Mouse (Mus musculus) hindbrain, postnatal 0 days (tissue): ENCODE measurements around the gene Ift80. TPM values are rescaled to one million over a fixed set of nuclear protein-coding genes. Genes with fewer than 3 reads are reported as not detected.

Experiments used
- ATAC-seq: fragments of 200-750 bp; cut with Nextera tagmentation; 2 replicates; pipeline ENCODE4 v1.8.0; 2017; ENCODE audit warnings: mild to moderate bottlenecking, moderate TSS enrichment, moderate library complexity
- DNase-seq: peaks from one replicate; pipeline ENCODE4 v3.0.0-alpha.2; 2015; ENCODE audit warnings: low spot score
- H3K27ac ChIP-seq: fragments of 300-500 bp; sonication (generic); 2 replicates; pipeline ENCODE4 v1.5.1; 2014; ENCODE audit warnings: mild to moderate bottlenecking
- H3K27me3 ChIP-seq: fragments of 300-500 bp; sonication (generic); 2 replicates; pipeline ENCODE4 v1.6.1; 2014; ENCODE audit warnings: low read length, mixed read lengths; ENCODE audit not compliant: insufficient read depth
- H3K36me3 ChIP-seq: fragments of 300-500 bp; sonication (generic); 2 replicates; pipeline ENCODE4 v1.6.1; 2014; ENCODE audit warnings: low read length, mixed read lengths; ENCODE audit not compliant: insufficient read depth
- H3K4me1 ChIP-seq: fragments of 300-500 bp; sonication (generic); 2 replicates; pipeline ENCODE4 v1.6.1; 2014; ENCODE audit warnings: antibody characterized with exemption, low read length, mixed read lengths; ENCODE audit not compliant: insufficient read depth
- H3K4me2 ChIP-seq: fragments of 300-500 bp; sonication (generic); 2 replicates; pipeline ENCODE4 v1.6.1; 2014; ENCODE audit warnings: low read depth, mild to moderate bottlenecking, low read length, moderate library complexity, mixed read lengths
- H3K4me3 ChIP-seq: fragments of 300-500 bp; sonication (generic); 2 replicates; pipeline ENCODE4 v1.5.1; 2014; ENCODE audit warnings: low read length
- H3K9ac ChIP-seq: fragments of 300-500 bp; sonication (generic); replicated peaks from 2 replicates; pipeline ENCODE4 v1.6.1; 2014; ENCODE audit warnings: mild to moderate bottlenecking, low read length, moderate library complexity, mixed read lengths
- H3K9me3 ChIP-seq: fragments of 300-500 bp; sonication (generic); 2 replicates; pipeline ENCODE4 v1.6.1; 2016; ENCODE audit warnings: low read length, mixed read lengths
- CTCF ChIP-seq: IDR thresholded peaks from 2 replicates; pipeline ENCODE4 v1.5.1; 2016; ENCODE audit warnings: antibody characterized with exemption, control low read depth, low read depth
- WGBS: fragments of 180-500 bp; shearing (Covaris S2); extraction: QIAGEN DNeasy Blood & Tissue Kit; methylation state at CpG from one replicate; pipeline ENCODE4 v1.1.7; 2014; 5-methylcytosine and 5-hydroxymethylcytosine counted together
- polyA plus RNA-seq: library from polyadenylated mRNA; unstranded; fragments of >200 nt; fragmentation: Nextera tagmentation; extraction: Ambion mirVana; gene quantifications from 2 replicates; pipeline ENCODE4 v1.2.1, GENCODE M21; 2015
- total RNA-seq: library from RNA; depleted of rRNA; stranded (reverse); fragments of >200 nt; gene quantifications from 2 replicates; pipeline ENCODE4 v1.2.3, GENCODE M21; 2014

The Ift80 gene
- total and polyA plus RNA-seq, 2 experiments from 2014 or later, result 5.3 to 7.7 TPM

DNA sequence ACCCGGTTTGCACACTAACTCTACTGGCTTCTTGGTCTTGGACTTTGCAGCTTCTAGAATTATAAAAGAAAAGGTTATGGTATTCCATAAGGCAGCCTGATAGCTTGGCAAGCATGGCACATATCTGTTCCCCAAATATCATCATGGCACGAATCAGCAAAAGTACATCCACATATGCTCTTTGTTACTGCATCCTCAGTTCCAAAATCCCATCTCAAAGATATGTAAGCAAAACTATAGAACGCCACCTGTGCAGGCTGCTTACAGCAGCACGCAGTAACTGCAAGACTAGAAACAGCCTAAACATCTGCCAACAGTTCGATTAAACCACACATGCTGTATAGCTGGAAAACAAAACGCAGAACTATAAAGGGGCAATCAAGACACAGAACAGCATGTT lies 62.5 kb downstream of the Ift80 start:
- ATAC-seq (no peak), DNase-seq (no peak)
- Histone ChIP-seq H3K27ac (no peak overlapping the region), H3K27me3 (no peaks in the 10 kb centered on the region), H3K36me3 (no peaks in the 10 kb centered on the region), H3K9ac (no peak overlapping the region), H3K4me3 (no peak overlapping the region), H3K4me2 (no peak overlapping the region), H3K9me3 (no peaks in the 10 kb centered on the region), H3K4me1 (no peaks in the 10 kb centered on the region)
- WGBS, result 82% methylated on average over 6 of the region's 6 CpGs
- TF ChIP-seq CTCF, result no peak

DNA sequence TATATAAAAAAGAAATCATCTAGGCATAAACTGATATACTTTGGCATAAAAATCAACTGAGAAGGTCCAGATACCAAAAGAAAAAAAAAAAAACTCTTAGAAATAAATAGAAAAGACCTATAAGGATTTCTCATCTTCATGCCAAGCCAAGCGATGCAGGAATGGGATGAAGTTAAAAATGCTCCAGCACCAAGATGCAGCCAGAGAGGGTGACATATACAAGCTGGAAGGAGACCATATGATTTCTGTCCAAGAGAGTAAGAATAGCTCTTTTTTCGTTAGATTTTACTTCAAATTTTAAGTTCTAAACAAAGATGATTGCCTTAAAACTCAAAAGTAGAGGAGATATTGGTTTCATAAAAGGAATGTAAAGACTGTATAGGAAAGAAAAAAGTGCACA lies 64.1 kb downstream of the Ift80 start:
- no peak overlapping the region for H3K4me2 ChIP-seq
- no peak overlapping the region for H3K4me3 ChIP-seq
- no peak for ATAC-seq
- H3K36me3 ChIP-seq, result no peaks in the 10 kb centered on the region
- no peaks in the 10 kb centered on the region for H3K27me3 ChIP-seq
- 96% methylated on average over 2 of the region's 2 CpGs for WGBS
- H3K9me3 ChIP-seq, result no peaks in the 10 kb centered on the region
- H3K27ac ChIP-seq, result no peak overlapping the region
- no peak for DNase-seq
- no peaks in the 10 kb centered on the region for H3K4me1 ChIP-seq
- TF ChIP-seq CTCF, result no peak
- no peak overlapping the region for H3K9ac ChIP-seq

DNA sequence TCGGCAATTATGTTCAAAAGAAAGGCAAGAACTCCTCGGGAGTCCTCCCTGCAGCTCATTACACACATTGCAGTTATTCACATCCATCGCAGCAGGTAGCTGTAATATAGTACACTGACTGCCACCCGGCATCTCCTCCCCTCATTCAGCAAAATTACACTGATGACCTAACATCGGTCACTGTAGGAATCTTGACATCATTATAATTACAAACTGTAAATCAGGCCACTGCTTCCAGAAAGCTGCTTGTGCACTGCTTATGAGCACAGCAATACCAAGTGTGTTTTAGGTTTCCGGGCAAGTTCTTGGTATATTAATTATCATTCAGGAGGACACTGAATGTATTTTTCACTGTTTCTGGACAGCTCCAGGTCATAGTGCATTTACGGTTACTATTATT lies 65.1 kb downstream of the Ift80 start:
- no peak overlapping the region for H3K27ac ChIP-seq
- no peak for TF ChIP-seq CTCF
- no peaks in the 10 kb centered on the region for H3K27me3 ChIP-seq
- WGBS, result 89% methylated on average over 7 of the region's 7 CpGs
- H3K4me2 ChIP-seq, result no peak overlapping the region
- H3K36me3 ChIP-seq, result no peaks in the 10 kb centered on the region
- no peaks in the 10 kb centered on the region for H3K4me1 ChIP-seq
- no peak overlapping the region for H3K9ac ChIP-seq
- no peaks in the 10 kb centered on the region for H3K9me3 ChIP-seq
- DNase-seq (no peak), ATAC-seq (no peak)
- H3K4me3 ChIP-seq, result no peak overlapping the region

DNA sequence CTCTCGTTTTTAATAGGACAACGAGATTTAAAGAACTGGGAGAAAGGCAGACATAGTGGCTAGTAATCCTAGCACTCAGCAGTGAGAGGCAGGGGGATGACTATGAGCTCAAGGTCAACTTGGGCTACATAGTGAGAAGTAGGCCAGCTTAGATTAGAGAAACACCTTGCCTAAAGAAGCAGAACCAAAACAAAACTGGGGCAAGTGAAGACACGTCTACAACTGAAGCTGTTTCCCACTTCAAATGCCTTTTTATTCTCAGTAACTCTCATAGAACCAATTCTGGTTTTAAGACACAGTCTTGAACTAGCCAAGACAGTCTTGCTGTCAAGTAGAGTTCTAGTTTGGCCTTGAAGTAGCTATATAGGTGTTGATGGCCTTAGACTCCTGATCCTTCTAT lies 67.7 kb downstream of the Ift80 start:
- Histone ChIP-seq H3K4me3 (no peak overlapping the region), H3K27me3 (no peaks in the 10 kb centered on the region), H3K4me2 (no peak overlapping the region), H3K27ac (no peak overlapping the region), H3K9ac (no peak overlapping the region), H3K4me1 (no peaks in the 10 kb centered on the region), H3K9me3 (no peaks in the 10 kb centered on the region), H3K36me3 (no peaks in the 10 kb centered on the region)
- 97% methylated on average over 3 of the region's 3 CpGs for WGBS
- DNase-seq (no peak), ATAC-seq (no peak)
- no peak for TF ChIP-seq CTCF

DNA sequence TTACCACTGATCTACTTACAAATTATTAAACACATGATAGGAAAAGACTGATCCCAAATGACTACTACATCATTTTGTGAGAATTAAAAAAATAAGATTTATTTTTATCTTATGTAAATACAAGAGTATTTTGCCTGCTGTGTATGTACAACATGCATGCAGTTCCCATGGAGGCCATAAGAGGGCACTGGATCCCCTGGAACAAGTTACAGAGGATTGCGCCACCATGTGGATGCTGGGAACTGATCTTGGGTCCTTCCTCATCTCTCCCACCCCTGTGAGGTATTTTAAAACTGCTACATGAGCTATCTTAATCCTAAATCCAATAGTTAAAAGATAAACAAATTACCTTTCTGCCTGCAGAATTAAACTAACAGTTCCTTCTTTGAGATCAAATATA lies 68.9 kb downstream of the Ift80 start:
- Histone ChIP-seq H3K4me1 (no peaks in the 10 kb centered on the region), H3K27me3 (no peaks in the 10 kb centered on the region), H3K36me3 (no peaks in the 10 kb centered on the region), H3K4me3 (no peak overlapping the region), H3K9ac (no peak overlapping the region), H3K9me3 (no peaks in the 10 kb centered on the region), H3K4me2 (no peak overlapping the region), H3K27ac (no peak overlapping the region)
- WGBS, result 88% methylated on average over 1 of the region's 1 CpGs
- peak; percentile 65 for DNase-seq
- ATAC-seq, result no peak
- peak; percentile 62 for TF ChIP-seq CTCF

DNA sequence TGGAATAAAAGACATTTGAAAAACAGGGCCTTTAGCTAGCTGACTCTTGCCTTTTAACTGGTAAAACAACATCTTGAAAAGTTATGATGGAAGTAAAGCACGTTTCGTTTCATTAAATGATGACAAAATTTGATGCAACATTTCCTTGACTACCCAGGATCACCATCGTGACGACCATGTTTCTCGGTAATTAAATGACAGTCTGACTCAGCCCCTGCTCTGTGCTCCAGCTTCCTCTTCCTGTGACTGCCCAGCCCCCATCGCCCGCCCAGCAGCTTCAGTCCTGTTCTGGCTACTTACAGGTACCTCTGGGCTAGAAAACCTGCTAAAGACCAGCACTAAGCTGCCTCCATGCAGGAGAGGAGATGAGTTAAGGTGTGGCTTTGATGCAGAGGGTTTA lies 70.1 kb downstream of the Ift80 start:
- H3K9ac ChIP-seq, result no peak overlapping the region

DNA sequence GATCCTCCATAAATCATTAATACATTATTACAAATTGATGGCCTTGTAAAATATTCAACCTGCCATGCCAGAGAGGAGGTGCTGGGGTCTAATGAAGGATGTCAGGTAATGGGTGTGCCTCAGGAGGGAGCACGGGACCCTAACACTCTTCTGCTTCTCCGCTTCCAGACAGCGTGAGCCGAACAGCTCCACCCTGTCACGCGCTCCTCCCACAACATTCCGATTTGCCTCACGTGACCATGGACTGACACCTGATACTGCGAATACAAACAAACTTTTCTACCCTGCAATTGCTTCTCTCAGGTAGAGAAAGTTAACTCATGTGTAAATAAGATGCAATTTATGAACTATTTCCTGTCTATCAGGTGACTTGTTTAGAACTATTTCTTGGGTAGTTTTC lies 75.8 kb downstream of the Ift80 start:
- Histone ChIP-seq H3K27me3 (no peaks in the 10 kb centered on the region), H3K4me2 (no peak overlapping the region), H3K4me1 (no peaks in the 10 kb centered on the region), H3K36me3 (no peaks in the 10 kb centered on the region), H3K4me3 (no peak overlapping the region), H3K9me3 (no peaks in the 10 kb centered on the region), H3K9ac (no peak overlapping the region), H3K27ac (no peak overlapping the region)
- no peak for ATAC-seq
- TF ChIP-seq CTCF, result no peak
- DNase-seq, result no peak
- 85% methylated on average over 9 of the region's 9 CpGs for WGBS

More for the DNA sequence above, 70.1 kb downstream of the Ift80 start:
- Histone ChIP-seq H3K4me1 (no peaks in the 10 kb centered on the region), H3K4me3 (no peak overlapping the region), H3K27ac (no peak overlapping the region), H3K4me2 (no peak overlapping the region), H3K27me3 (no peaks in the 10 kb centered on the region), H3K9me3 (no peaks in the 10 kb centered on the region), H3K36me3 (no peaks in the 10 kb centered on the region)
- 92% methylated on average over 7 of the region's 7 CpGs for WGBS
- ATAC-seq, result no peak
- TF ChIP-seq CTCF, result no peak
- no peak for DNase-seq
